Mouse (Mus musculus) ES-Bruce4 (cell line): ENCODE data around the gene Pbp2. TPM values are rescaled to one million over a fixed set of nuclear protein-coding genes. Genes with fewer than 3 reads are reported as not detected.

Experiments used
- H3K27ac ChIP-seq: 2 replicates; pipeline ENCODE4 v1.5.1; 2012; ENCODE audit warnings: low read length, inconsistent platforms; ENCODE audit not compliant: insufficient read depth
- H3K27me3 ChIP-seq: 2 replicates; pipeline ENCODE4 v1.6.1; 2012; ENCODE audit warnings: mild to moderate bottlenecking, low read length, inconsistent platforms; ENCODE audit not compliant: control insufficient read depth, poor library complexity, insufficient read depth, severe bottlenecking
- H3K36me3 ChIP-seq: 2 replicates; pipeline ENCODE4 v1.6.1; 2012; ENCODE audit warnings: inconsistent platforms, mild to moderate bottlenecking, low read length, moderate library complexity; ENCODE audit not compliant: control insufficient read depth, poor library complexity, insufficient read depth, severe bottlenecking
- H3K4me1 ChIP-seq: one replicate; pipeline ENCODE4 v1.8.1; 2011; ENCODE audit warnings: low read length; ENCODE audit not compliant: control insufficient read depth, insufficient read depth
- H3K4me3 ChIP-seq: 2 replicates; pipeline ENCODE4 v1.5.1; 2011; ENCODE audit warnings: low read depth, mild to moderate bottlenecking, low read length
- H3K9ac ChIP-seq: 2 replicates; pipeline ENCODE4 v1.6.1; 2012; ENCODE audit warnings: low read depth, mild to moderate bottlenecking, inconsistent platforms; ENCODE audit not compliant: poor library complexity, severe bottlenecking
- H3K9me3 ChIP-seq: replicated peaks from 2 replicates; pipeline ENCODE4 v1.6.1; 2012; ENCODE audit warnings: mild to moderate bottlenecking, low read length, inconsistent platforms; ENCODE audit not compliant: control insufficient read depth, poor library complexity, insufficient read depth, severe bottlenecking
- CTCF ChIP-seq: IDR thresholded peaks from one replicate; pipeline ENCODE4 v1.8.1; 2011; ENCODE audit warnings: low read depth, low read length
- EP300 ChIP-seq: IDR thresholded peaks from 2 replicates; pipeline ENCODE4 v1.6.1; 2011; ENCODE audit warnings: low read depth, low read length; ENCODE audit not compliant: insufficient read depth
- POLR2A ChIP-seq: IDR thresholded peaks from one replicate; pipeline ENCODE4 v1.8.1; 2011; ENCODE audit warnings: low read length; ENCODE audit not compliant: insufficient read depth
- polyA plus RNA-seq: library from polyadenylated mRNA; stranded (reverse); fragments of >200 nt; gene quantifications from 2 replicates; pipeline ENCODE4 v1.2.4, GENCODE M21; 2011; ENCODE audit warnings: low read depth; ENCODE audit not compliant: missing spikeins, insufficient read depth, insufficient read length

Gene Pbp2
- polyA plus RNA-seq, 1 experiment: 0.48 TPM

- no peak for TF ChIP-seq EP300
- no peak for TF ChIP-seq POLR2A
- TF ChIP-seq CTCF: no peak
- H3K4me3 ChIP-seq: no peak overlapping the region
- no peak overlapping the region for H3K27ac ChIP-seq
- no peaks in the 10 kb centered on the region for H3K9me3 ChIP-seq
- no peaks in the 10 kb centered on the region for H3K36me3 ChIP-seq
- H3K27me3 ChIP-seq: no peaks in the 10 kb centered on the region
- H3K9ac ChIP-seq: no peak overlapping the region
- H3K4me1 ChIP-seq: no peaks in the 10 kb centered on the region
Measured at GRCm38 (mm10) chr6:135312038-135312437, 1.8 kb upstream of the Pbp2 start.

GRCm38 (mm10) chr6:135304576-135305260 lies 5.5 kb downstream of the Pbp2 start:
- H3K4me1 ChIP-seq: no peaks in the 10 kb centered on the region
- no peak overlapping the region for H3K27ac ChIP-seq
- no peak overlapping the region for H3K4me3 ChIP-seq
- no peak overlapping the region for H3K9ac ChIP-seq
- no peaks in the 10 kb centered on the region for H3K27me3 ChIP-seq
- no peaks in the 10 kb centered on the region for H3K36me3 ChIP-seq
- no peak for TF ChIP-seq EP300
- TF ChIP-seq CTCF: no peak
- TF ChIP-seq POLR2A: no peak
- no peaks in the 10 kb centered on the region for H3K9me3 ChIP-seq

GRCm38 (mm10) chr6:135302421-135303125 lies 7.6 kb downstream of the Pbp2 start:
- Histone ChIP-seq H3K9me3 (no peaks in the 10 kb centered on the region), H3K4me3 (no peak overlapping the region), H3K36me3 (no peaks in the 10 kb centered on the region), H3K27me3 (no peaks in the 10 kb centered on the region), H3K9ac (no peak overlapping the region), H3K27ac (no peak overlapping the region), H3K4me1 (no peaks in the 10 kb centered on the region)
- TF ChIP-seq EP300: no peak
- TF ChIP-seq CTCF: no peak
- TF ChIP-seq POLR2A: no peak

GRCm38 (mm10) chr6:135300469-135300868 lies 9.7 kb downstream of the Pbp2 start:
- no peaks in the 10 kb centered on the region for H3K9me3 ChIP-seq
- H3K4me3 ChIP-seq: no peak overlapping the region
- H3K4me1 ChIP-seq: no peaks in the 10 kb centered on the region
- TF ChIP-seq EP300 (no peak), POLR2A (no peak), CTCF (no peak)
- no peaks in the 10 kb centered on the region for H3K36me3 ChIP-seq
- H3K27me3 ChIP-seq: no peaks in the 10 kb centered on the region
- no peak overlapping the region for H3K9ac ChIP-seq
- H3K27ac ChIP-seq: no peak overlapping the region

- no peak overlapping the region for H3K4me3 ChIP-seq
- H3K36me3 ChIP-seq: no peaks in the 10 kb centered on the region
- no peaks in the 10 kb centered on the region for H3K27me3 ChIP-seq
- no peak overlapping the region for H3K27ac ChIP-seq
- 0 out of 2 replicates have a peak, but pooled peaks cover 2% of the 10 kb centered on the region for H3K9me3 ChIP-seq
- TF ChIP-seq EP300 (no peak), CTCF (no peak), POLR2A (no peak)
- no peak overlapping the region for H3K9ac ChIP-seq
- H3K4me1 ChIP-seq: no peaks in the 10 kb centered on the region
Measured at GRCm38 (mm10) chr6:135299024-135299550, 11.1 kb downstream of the Pbp2 start.

- Histone ChIP-seq H3K4me3 (no peak overlapping the region), H3K9ac (no peak overlapping the region), H3K36me3 (no peaks in the 10 kb centered on the region), H3K9me3 (peaks cover 5% of the 10 kb centered on the region), H3K4me1 (no peaks in the 10 kb centered on the region), H3K27me3 (no peaks in the 10 kb centered on the region), H3K27ac (no peak overlapping the region)
- TF ChIP-seq EP300 (no peak), CTCF (no peak), POLR2A (no peak)
Measured at GRCm38 (mm10) chr6:135297570-135297969, 12.6 kb downstream of the Pbp2 start.
